Mouse (Mus musculus) ES-Bruce4 (cell line): ENCODE results near the gene Slc9a5. TPM values are rescaled to one million over a fixed set of nuclear protein-coding genes. Genes with fewer than 3 reads are reported as not detected.
A peak's percentile ranks its signal among the peaks of the same experiment; 100 is the strongest.

Source experiments
- H3K27ac ChIP-seq: 2 replicates; pipeline ENCODE4 v1.5.1; 2012; ENCODE audit warnings: low read length, inconsistent platforms; ENCODE audit not compliant: insufficient read depth
- H3K27me3 ChIP-seq: 2 replicates; pipeline ENCODE4 v1.6.1; 2012; ENCODE audit warnings: mild to moderate bottlenecking, low read length, inconsistent platforms; ENCODE audit not compliant: control insufficient read depth, poor library complexity, insufficient read depth, severe bottlenecking
- H3K36me3 ChIP-seq: 2 replicates; pipeline ENCODE4 v1.6.1; 2012; ENCODE audit warnings: inconsistent platforms, mild to moderate bottlenecking, low read length, moderate library complexity; ENCODE audit not compliant: control insufficient read depth, poor library complexity, insufficient read depth, severe bottlenecking
- H3K4me1 ChIP-seq: one replicate; pipeline ENCODE4 v1.8.1; 2011; ENCODE audit warnings: low read length; ENCODE audit not compliant: control insufficient read depth, insufficient read depth
- H3K4me3 ChIP-seq: 2 replicates; pipeline ENCODE4 v1.5.1; 2011; ENCODE audit warnings: low read depth, mild to moderate bottlenecking, low read length
- H3K9ac ChIP-seq: 2 replicates; pipeline ENCODE4 v1.6.1; 2012; ENCODE audit warnings: low read depth, mild to moderate bottlenecking, inconsistent platforms; ENCODE audit not compliant: poor library complexity, severe bottlenecking
- H3K9me3 ChIP-seq: replicated peaks from 2 replicates; pipeline ENCODE4 v1.6.1; 2012; ENCODE audit warnings: mild to moderate bottlenecking, low read length, inconsistent platforms; ENCODE audit not compliant: control insufficient read depth, poor library complexity, insufficient read depth, severe bottlenecking
- CTCF ChIP-seq: IDR thresholded peaks from one replicate; pipeline ENCODE4 v1.8.1; 2011; ENCODE audit warnings: low read depth, low read length
- EP300 ChIP-seq: IDR thresholded peaks from 2 replicates; pipeline ENCODE4 v1.6.1; 2011; ENCODE audit warnings: low read depth, low read length; ENCODE audit not compliant: insufficient read depth
- POLR2A ChIP-seq: IDR thresholded peaks from one replicate; pipeline ENCODE4 v1.8.1; 2011; ENCODE audit warnings: low read length; ENCODE audit not compliant: insufficient read depth
- polyA plus RNA-seq: library from polyadenylated mRNA; stranded (reverse); fragments of >200 nt; gene quantifications from 2 replicates; pipeline ENCODE4 v1.2.4, GENCODE M21; 2011; ENCODE audit warnings: low read depth; ENCODE audit not compliant: missing spikeins, insufficient read depth, insufficient read length

Slc9a5 gene
- polyA plus RNA-seq, 1 experiment, result 14.7 TPM

DNA sequence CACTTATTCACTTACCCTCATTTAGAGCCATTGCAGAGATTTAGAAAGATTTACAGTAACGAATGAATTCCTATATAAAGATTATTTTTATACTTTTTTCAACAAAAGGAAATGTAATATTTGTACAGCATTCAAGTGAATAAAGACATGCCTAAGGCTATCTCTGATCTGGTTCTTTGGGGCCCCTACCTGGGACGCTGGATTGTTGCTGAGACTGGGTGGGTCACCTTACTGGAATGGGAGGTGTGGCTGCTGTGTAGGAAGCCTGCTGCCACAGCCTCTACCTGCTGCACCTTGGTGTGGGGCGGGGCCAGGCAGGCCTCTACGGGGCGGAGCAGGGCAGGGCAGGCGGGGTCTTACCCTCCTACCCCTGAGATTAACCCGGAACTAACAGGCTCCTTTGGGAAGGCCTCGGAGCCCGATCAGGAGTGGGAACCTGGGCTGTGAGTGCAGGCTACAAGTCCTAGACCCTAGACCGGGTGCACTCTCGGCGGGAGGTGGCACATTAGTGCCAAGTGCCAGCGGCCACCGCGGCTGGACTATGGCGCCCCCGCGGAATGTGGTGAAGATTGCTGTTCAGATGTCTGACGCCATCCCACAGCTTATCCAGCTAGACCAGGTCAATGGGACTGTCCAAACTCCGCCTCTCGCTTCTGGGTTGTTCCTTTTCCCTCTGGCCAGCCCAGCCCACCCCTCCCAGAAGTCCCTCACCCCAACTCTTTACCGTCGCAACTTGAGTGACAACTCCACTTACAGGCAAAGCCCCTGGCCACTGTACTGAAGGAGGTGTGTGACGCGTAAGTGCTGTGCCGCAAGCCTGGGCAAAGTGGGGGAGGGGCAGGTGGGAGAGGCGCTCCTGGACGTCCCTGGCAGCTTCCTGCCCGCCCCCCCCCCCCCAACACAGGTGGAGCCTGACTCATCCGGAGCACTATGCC, 43.2 kb upstream of the Slc9a5 start, which contains the start of gene Elmo3:
Elmo3 (plus strand) TSS at position 391 of the 935 bp plus-strand sequence.
- H3K27ac ChIP-seq, result peak within 1 kb of the TSS; percentile 75
- peaks cover 3% of the 10 kb centered on the region for H3K4me1 ChIP-seq
- H3K9me3 ChIP-seq, result no peaks in the 10 kb centered on the region
- peak within 1 kb of the TSS; percentile 62 for H3K9ac ChIP-seq
- peak within 1 kb of the TSS; percentile 78 for H3K4me3 ChIP-seq
- peak; percentile 71; the same call in 1 of the 2 replicates for TF ChIP-seq EP300
- TF ChIP-seq POLR2A, result no peak
- no peaks in the 10 kb centered on the region for H3K27me3 ChIP-seq
- peaks cover 43% of the 10 kb centered on the region for H3K36me3 ChIP-seq

GRCm38 (mm10) chr8:105306146-105306691, 42.4 kb upstream of the Slc9a5 start:
- no peaks in the 10 kb centered on the region for H3K27me3 ChIP-seq
- H3K4me3 ChIP-seq, result peak overlapping the region; percentile 78
- peaks cover 3% of the 10 kb centered on the region for H3K4me1 ChIP-seq
- TF ChIP-seq POLR2A (no peak), CTCF (no peak), EP300 (no peak)
- peak overlapping the region; percentile 49 for H3K27ac ChIP-seq
- H3K9ac ChIP-seq, result peak overlapping the region; percentile 62
- H3K9me3 ChIP-seq, result no peaks in the 10 kb centered on the region
- peaks cover 36% of the 10 kb centered on the region for H3K36me3 ChIP-seq

DNA sequence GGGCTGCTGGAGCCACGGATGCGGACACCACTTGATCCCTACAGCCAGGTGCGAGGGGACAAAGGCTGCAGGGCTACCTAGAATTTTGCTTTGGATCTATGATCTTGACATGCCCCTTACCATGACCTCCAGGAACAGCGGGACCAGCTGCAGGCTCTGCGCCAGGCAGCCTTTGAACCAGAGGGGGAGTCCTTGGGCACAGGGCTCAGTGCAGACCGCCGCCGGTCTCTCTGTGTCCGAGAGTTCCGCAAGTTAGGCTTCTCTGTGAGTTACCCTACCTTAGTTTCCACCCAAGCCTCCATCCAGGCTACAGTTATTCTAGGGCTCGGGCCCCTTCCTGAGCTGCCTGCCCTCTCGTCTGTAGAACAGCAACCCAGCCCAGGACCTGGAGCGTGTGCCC, 41.0 kb upstream of the Slc9a5 start:
- TF ChIP-seq POLR2A, result no peak
- TF ChIP-seq CTCF, result no peak
- no peak for TF ChIP-seq EP300

GRCm38 (mm10) chr8:105308428-105308827, 40.2 kb upstream of the Slc9a5 start:
- Histone ChIP-seq H3K9ac (no peak overlapping the region), H3K4me1 (peaks cover 3% of the 10 kb centered on the region), H3K9me3 (no peaks in the 10 kb centered on the region), H3K4me3 (no peak overlapping the region), H3K27me3 (no peaks in the 10 kb centered on the region), H3K36me3 (peaks cover 18% of the 10 kb centered on the region), H3K27ac (no peak overlapping the region)
- no peak for TF ChIP-seq CTCF
- no peak for TF ChIP-seq POLR2A
- no peak for TF ChIP-seq EP300

More for the DNA sequence above, 41.0 kb upstream of the Slc9a5 start:
- H3K27me3 ChIP-seq, result no peaks in the 10 kb centered on the region
- peaks cover 24% of the 10 kb centered on the region for H3K36me3 ChIP-seq
- no peak overlapping the region for H3K27ac ChIP-seq
- peaks cover 3% of the 10 kb centered on the region for H3K4me1 ChIP-seq
- no peak overlapping the region for H3K9ac ChIP-seq
- no peak overlapping the region for H3K4me3 ChIP-seq
- H3K9me3 ChIP-seq, result no peaks in the 10 kb centered on the region

GRCm38 (mm10) chr8:105309142-105309847, 39.3 kb upstream of the Slc9a5 start:
- Histone ChIP-seq H3K4me3 (no peak overlapping the region), H3K9me3 (no peaks in the 10 kb centered on the region), H3K9ac (no peak overlapping the region), H3K36me3 (peaks cover 10% of the 10 kb centered on the region), H3K27me3 (no peaks in the 10 kb centered on the region), H3K4me1 (peaks cover 3% of the 10 kb centered on the region), H3K27ac (no peak overlapping the region)
- no peak for TF ChIP-seq EP300
- no peak for TF ChIP-seq CTCF
- TF ChIP-seq POLR2A, result no peak
